Mouse (Mus musculus) CD4-positive helper T cell, adult 2 months (primary cell): ENCODE measurements around the gene Sugp2.
"Not testable (repeated sequence)": the region's sequence is repeated elsewhere in the genome, so short reads cannot be mapped to it uniquely, and the experiment has no call there.

Experiments used
- DNase-seq: peaks from one replicate; pipeline ENCODE4 v3.0.0-alpha.2; 2012; ENCODE audit warnings: low read depth, missing footprints, low spot score

The Sugp2 gene

DNA sequence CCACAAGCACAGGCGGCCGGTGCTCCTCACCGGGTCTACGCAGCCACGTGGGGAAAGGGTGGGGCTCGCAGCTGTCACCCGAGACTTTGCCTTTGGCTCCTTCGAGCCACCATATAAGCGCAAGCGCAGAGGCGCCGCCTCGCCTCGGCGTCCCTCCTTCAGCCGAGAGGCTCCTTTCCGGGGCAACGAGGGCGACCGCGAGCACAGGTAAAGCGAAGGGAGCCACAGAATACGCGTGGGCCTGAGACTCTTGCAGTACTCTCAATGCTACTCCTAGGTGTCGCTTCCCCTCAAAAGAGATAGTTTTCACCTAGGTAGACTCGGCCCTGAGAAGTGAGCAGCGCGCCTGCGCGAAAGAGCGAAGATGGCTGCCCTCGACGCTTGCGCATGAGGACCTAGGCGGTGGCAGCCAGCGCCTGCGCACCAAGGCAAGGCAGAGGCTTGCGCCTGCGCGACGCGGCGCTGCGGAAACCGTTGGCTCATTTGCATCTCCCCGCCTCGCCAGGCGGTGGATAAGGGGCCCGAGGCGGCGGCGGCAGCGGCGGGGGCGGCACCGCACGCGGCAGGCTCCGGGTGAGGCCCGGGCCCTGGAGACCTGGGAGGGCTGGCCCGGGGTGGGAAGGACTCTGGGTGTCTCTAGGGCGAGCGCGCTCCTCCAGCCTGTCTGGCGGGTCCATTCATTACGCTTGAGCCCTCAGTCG, at the start of gene Sugp2, which contains the start of gene Armc6:
Gene Sugp2, plus strand, starts transcription at position 147 of the 701 bp plus-strand sequence.
Gene Armc6, minus strand, starts transcription at position 387 of the 701 bp plus-strand sequence.
- peak; percentile 99 for DNase-seq

GRCm38 (mm10) chr8:70188707-70189106, 45.3 kb upstream of the Sugp2 start:
- DNase-seq, result no peak

- DNase-seq, result no peak
These were observed 40.8 kb upstream of the Sugp2 start for GRCm38 (mm10) chr8:70193238-70193637.

DNA sequence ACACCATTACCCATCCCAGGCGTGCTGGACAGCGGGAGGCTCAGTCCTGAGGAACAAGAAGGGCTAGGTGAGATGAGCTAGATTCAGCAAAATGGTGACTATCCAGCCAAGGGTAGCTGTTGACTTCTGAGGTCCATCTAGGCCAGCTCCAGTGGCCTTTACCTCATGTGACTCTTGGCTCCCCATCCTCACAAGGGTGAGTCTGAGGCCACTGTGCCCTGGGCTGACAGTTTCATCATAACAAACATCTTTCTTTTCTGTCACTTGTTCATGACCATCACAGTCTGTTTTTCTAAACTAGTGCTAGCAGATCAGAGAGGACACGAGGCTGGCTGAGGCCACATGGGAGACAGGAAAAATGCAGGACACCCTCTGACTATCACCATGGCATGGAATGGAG, 39.8 kb upstream of the Sugp2 start:
- DNase-seq, result no peak

DNA sequence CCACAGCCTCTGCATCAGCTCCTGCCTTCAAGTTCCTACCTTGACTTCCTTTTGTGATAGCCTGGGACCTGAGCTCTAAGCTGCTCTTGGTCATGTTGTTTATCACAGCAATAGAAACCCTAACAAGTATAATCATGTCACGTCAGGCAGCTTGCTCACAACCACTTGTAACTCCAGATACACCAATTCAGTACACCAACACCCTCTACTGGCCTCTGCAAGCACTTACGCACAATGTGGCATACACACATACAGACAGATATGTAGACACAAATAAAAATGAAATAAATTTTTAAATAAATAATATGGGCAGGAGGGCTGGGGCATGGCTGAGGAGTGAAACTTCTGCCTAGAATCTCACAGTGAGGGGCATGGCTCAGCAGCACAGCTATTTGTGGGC, 38.3 kb upstream of the Sugp2 start:
- DNase-seq, result no peak

DNA sequence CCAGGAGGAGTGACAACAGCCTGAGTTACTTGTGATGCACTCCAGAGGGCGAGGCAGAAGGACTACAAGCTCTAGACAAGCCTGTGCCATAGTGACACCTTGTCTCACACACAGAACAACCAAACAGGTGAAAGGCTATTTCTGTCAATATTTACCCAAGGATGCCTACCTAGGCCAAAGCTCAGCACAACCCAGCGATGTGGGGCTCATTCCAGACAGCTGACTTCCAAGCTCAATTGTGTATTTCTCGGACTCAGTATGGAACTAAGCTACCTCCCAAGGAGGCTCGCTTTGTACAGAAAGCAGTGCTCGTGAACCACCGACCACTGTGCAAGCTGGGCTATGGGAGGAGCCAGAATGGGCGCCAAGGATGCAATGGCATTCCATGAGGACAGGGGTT, 36.4 kb upstream of the Sugp2 start:
- DNase-seq, result no peak

DNA sequence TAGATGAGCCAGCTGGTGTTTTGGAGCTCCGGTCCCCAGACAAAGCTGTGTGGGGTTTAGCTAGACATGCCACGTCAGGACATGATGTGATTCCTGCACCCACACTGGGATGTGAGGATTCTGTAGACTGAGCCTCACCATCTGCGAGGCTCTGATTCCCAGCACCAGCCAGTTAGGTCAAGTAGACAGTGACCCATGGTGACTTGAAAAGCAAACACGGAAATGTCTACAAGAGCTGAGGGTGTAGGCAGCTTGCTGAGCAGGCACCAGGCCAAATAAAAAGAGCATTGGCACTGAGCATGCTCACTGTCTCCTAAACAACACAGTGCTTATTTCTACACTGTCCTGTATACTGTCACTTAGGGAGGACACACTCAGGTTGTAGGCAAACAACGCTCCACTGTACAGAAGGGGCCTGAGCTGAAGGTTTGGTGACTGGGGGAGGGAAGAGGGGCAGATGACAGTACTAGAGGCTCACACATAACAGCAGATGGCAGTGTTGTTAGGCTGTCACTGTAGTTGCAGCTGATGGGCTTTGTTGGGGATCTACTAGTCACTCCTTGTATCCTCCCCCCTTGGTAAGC, 33.8 kb upstream of the Sugp2 start:
- DNase-seq, result no peak

- DNase-seq, result no peak
These were observed 32.6 kb upstream of the Sugp2 start for GRCm38 (mm10) chr8:70201417-70201816.

DNA sequence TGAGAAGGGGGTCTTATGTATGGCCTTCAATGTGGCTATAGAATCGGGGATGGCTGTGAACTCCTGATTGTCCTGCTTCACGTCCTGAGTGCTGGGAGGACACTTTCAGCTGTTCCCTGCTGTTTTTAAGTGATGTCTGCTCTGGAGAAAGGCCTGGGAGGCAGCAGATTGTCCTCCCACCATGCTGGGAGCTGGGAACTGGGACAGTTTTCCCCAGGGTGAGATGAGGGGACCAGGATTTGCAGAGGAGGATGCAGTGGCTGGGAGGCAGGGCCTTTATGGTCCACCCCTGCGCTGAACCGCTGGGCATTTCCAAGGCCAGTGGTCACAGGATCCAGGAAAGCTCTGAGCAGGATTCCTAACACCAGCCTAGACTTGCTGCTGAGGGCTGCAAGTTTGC, 31.0 kb upstream of the Sugp2 start:
- no peak for DNase-seq

GRCm38 (mm10) chr8:70204757-70205156, 29.3 kb upstream of the Sugp2 start:
- DNase-seq, result no peak

- DNase-seq, result no peak
These were observed 25.9 kb upstream of the Sugp2 start for GRCm38 (mm10) chr8:70208130-70208529.

DNA sequence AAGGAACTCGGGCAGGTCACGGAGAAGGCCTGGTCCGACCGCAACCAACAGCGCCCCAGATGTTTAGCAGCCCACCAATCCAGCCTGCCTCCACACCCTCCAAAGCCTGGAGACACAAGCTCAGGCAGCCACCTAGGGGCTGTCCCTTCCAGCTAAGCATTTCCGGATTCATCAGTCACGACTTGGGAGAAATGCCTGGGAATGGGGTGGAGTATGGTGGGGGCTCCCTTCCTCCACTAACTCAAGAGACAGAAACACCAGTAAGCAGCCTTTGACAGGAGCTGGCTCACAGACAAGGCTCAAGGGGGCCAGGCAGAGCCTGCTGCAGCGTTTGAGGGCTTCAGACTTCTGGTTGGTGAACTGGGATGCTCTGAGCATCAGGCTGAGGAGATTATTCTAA, 23.5 kb upstream of the Sugp2 start:
- no peak for DNase-seq

DNA sequence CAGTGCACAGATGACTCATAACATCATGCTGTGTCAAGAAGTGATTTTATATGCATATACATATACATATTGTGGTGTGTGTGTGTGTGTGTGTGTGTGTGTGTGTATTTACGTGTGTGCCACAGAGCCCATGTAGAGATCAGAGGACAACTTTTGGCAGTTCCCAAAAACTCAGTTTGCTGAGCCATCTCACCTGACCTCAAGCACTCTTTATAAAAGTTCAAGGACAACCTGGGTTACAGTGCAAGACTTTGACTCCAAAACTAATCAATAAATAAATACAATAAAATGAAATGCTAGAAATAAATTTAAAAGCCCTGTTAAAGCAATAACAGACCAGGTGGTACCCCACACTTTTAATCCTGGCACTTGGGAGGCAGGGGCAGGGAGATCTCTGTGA, 22.8 kb upstream of the Sugp2 start:
- peak; percentile 24 for DNase-seq

DNA sequence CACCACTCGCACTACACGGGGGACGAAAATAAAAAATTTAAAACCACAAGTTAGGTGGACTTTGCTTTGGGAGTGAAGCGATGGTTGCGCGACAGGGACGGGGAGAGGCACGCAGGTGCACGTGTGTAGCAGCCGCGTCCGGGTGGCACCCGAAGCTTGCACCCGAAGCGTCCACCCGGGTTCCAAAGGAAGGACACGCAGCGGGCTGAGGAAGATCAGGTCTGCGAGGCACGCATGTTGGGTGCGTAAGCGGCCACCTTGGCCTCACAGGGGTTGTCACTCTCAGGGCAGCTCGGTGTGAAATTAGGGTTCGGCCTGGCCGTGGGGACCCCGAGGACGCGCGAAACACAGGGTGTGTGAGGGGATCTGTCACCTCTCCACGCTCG, 22.3 kb upstream of the Sugp2 start:
- DNase-seq, result no peak

GRCm38 (mm10) chr8:70212112-70213055, 21.6 kb upstream of the Sugp2 start, which contains the start of gene Slc25a42:
TSS of gene Slc25a42 (minus strand) at chr8:70212305.
- peak; percentile 99 for DNase-seq

GRCm38 (mm10) chr8:70214411-70214810, 19.6 kb upstream of the Sugp2 start:
- no peak for DNase-seq

- no peak for DNase-seq
These were observed 18.9 kb upstream of the Sugp2 start for GRCm38 (mm10) chr8:70215092-70215491.

DNA sequence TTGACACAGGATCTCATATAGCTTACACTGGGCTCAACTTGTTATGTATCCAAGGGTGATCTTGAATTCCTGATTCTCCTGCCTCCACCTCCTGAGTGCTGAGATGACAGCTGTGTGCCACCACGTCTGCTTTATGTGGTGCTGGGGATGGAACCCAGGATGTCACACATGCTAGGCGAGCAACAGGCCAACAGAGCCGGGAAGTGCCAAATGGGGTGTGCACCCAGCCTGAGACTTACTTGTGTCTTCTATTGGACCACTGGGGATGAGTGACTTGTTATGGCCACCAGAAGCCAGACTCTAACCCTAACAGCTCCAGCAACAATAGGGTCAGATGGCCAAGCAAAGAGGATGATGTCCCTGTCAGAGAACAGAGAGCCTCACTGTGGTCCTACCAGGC, 17.9 kb upstream of the Sugp2 start:
- not testable (repeated sequence) for DNase-seq

- DNase-seq, result no peak
These were observed 17.5 kb upstream of the Sugp2 start for GRCm38 (mm10) chr8:70216566-70216965.

GRCm38 (mm10) chr8:70217441-70217840, 16.6 kb upstream of the Sugp2 start:
- DNase-seq, result no peak

DNA sequence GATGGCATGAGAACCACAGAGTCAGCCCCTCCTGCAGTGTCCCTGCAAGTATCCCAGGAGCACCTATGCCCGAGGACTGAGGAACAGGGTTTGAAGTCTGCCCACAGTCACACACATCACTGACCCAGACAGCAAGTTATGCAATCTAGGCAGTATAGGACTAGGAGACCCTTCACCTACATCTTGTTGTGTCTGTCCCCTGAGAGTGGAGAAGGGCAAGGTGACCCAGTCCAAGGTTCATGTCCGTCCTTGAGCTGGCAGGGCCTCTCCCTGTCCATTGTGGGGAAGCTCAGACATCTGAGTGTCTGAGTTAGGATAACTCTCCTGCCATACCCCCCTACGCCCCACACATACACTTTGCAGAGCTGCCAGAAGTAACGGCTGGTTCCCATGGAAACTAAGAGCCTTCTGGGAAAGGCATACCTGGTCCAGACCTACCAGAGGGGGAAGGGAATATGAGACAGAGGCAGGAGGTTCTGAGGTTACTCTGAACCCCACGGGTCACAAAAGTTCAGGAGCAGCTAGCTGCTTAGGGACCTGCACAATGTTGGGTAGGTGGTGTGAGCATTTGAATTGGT, 14.8 kb upstream of the Sugp2 start:
- no peak for DNase-seq
